Mouse (Mus musculus): ENCODE measurements at regions not wholly inside any gene's neighbourhood (a gene's known extent, or its start where the extent isn't known, plus 50 kb on each side); places are given as distances from the start of the nearest gene placed in this dataset.

- no peak for TF ChIP-seq CTCF (IDR thresholded peaks at IDR 0.05; ENCODE audit: low read depth)
- no peak for TF ChIP-seq EP300 (IDR thresholded peaks at IDR 0.05; ENCODE audit: low read depth)
Measured at GRCm38 (mm10) chr12:16161947-16162346, 345.2 kb upstream of the Trib2 start.
